Mouse (Mus musculus) bone marrow macrophage, adult 2 months (primary cell): ENCODE data around the gene Abhd14a.

ENCODE experiments used
- CTCF ChIP-seq: IDR thresholded peaks from 2 replicates; pipeline ENCODE4 v1.5.1; 2012; ENCODE audit warnings: low read depth, mild to moderate bottlenecking, low read length, moderate library complexity
- POLR2A ChIP-seq: IDR thresholded peaks from 2 replicates; pipeline ENCODE4 v1.6.1; 2012; ENCODE audit warnings: mild to moderate bottlenecking, low read depth, low read length, borderline replicate concordance

DNA sequence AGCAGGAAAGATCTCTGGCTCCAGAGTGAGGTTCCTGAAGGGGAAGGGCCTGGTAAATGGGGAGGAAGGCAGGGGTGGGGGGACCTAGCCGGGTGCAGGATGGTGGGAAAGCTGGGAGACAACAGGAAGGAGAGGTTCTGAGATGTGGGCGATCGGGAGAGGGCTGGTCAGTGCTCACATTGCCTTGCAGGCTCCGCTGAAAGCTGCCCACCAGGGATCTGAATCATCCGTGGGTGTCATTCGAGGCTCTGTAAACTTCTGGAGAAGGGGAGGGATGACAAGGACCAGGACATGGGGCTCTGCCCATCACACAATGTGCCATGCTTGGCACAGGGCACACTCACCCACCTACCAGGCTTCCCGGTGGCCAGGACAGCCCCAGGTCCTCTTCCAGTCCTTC is 14.1 kb downstream of the Abhd14a start:
- no peak for TF ChIP-seq CTCF
- no peak for TF ChIP-seq POLR2A
